Mouse (Mus musculus) heart, postnatal 0 days (tissue): ENCODE results near the gene Cp.

Experiments
- CTCF ChIP-seq: IDR thresholded peaks from 2 replicates; pipeline ENCODE4 v1.5.1; 2016; ENCODE audit warnings: antibody characterized with exemption, control low read depth, low read depth
- EP300 ChIP-seq: IDR thresholded peaks from 2 replicates; pipeline ENCODE4 v1.6.1; 2016; ENCODE audit warnings: antibody characterized with exemption, low read depth

DNA sequence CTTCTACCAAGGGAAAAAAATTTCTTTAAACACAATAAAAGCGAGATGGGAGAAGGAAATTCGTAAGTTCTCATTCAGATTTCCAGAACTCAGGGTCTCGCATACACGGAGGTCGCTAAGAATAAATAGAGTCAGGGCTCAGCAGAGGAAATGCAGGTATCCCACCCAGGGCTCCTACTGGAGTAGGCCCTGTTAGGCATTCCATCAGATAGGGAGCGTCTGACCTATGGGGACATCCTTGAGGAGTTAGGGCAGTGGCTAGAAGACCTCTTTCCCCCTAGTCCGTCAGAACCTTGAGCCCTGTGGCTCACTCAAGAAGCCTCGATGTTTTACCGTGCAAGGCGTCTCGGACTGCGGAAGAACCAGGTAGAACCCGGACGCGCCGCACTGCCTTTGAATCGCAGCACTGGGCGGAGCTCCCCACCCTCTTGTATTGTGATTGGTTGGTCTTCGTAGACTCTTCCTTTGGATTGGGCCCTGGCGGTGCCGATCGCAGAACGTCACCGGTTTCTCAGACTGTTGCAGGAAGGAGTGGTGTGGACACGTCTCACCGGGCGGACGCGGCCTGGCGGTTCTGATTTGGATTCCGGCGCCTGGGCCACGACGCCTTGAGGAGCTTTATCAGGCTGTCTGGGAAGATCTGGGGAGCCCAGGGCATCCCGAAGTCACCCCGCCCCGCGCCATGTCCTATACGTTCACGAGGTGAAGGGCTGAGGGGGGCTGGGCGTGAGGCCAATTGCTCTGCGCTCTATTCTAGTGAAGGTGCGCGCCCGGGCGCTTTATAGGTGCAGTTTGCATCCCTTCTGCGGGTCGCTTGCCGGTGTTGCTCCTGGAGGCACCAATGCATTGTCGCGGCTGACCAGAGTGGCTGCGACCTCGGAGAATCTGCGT, 100.7 kb downstream of the Cp start, which contains the start of gene Hltf:
- TF ChIP-seq CTCF (no peak), EP300 (peak; percentile 52; the same call in 1 of the 2 replicates)
